Mouse (Mus musculus) hindbrain, embryonic 13.5 days (tissue): ENCODE results near the gene Aknad1. TPM values are rescaled to one million over a fixed set of nuclear protein-coding genes. Genes with fewer than 3 reads are reported as not detected.

Experiments
- ATAC-seq: fragments of 200-750 bp; cut with Nextera tagmentation; 2 replicates; pipeline ENCODE4 v1.8.0; 2017; ENCODE audit warnings: moderate TSS enrichment; ENCODE audit not compliant: low FRiP score
- H3K27ac ChIP-seq: fragments of 300-500 bp; sonication (generic); 2 replicates; pipeline ENCODE4 v1.5.1; 2015; ENCODE audit warnings: inconsistent platforms, mild to moderate bottlenecking, moderate library complexity
- H3K27me3 ChIP-seq: fragments of 300-500 bp; sonication (generic); 2 replicates; pipeline ENCODE4 v1.6.1; 2015; ENCODE audit warnings: mild to moderate bottlenecking, inconsistent platforms
- H3K36me3 ChIP-seq: fragments of 300-500 bp; sonication (generic); 2 replicates; pipeline ENCODE4 v1.6.1; 2015; ENCODE audit warnings: mild to moderate bottlenecking, inconsistent platforms
- H3K4me1 ChIP-seq: fragments of 300-500 bp; sonication (generic); replicated peaks from 2 replicates; pipeline ENCODE4 v1.6.1; 2015; ENCODE audit warnings: inconsistent platforms
- H3K4me2 ChIP-seq: fragments of 300-500 bp; sonication (generic); 2 replicates; pipeline ENCODE4 v1.6.1; 2015; ENCODE audit warnings: inconsistent platforms, mild to moderate bottlenecking, moderate library complexity
- H3K4me3 ChIP-seq: fragments of 300-500 bp; sonication (generic); 2 replicates; pipeline ENCODE4 v1.5.1; 2015; ENCODE audit warnings: mild to moderate bottlenecking, inconsistent platforms
- H3K9ac ChIP-seq: fragments of 300-500 bp; sonication (generic); 2 replicates; pipeline ENCODE4 v1.6.1; 2015; ENCODE audit warnings: mild to moderate bottlenecking, inconsistent platforms
- H3K9me3 ChIP-seq: fragments of 300-500 bp; sonication (generic); 2 replicates; pipeline ENCODE4 v1.6.1; 2016; ENCODE audit warnings: inconsistent platforms
- whole genome bisulfite sequencing: fragments of 180-500 bp; shearing (Covaris S2); methylation state at CpG from one replicate; pipeline ENCODE4 v1.1.7; 2015; 5-methylcytosine and 5-hydroxymethylcytosine counted together
- polyA plus RNA-seq: library from polyadenylated mRNA; unstranded; fragments of >200 nt; fragmentation: Nextera tagmentation; extraction: Ambion mirVana; gene quantifications from 2 replicates; pipeline ENCODE4 v1.2.1, GENCODE M21; 2015

Aknad1 gene
- polyA plus RNA-seq, 1 experiment from 2014 or later: 0.16 TPM

DNA sequence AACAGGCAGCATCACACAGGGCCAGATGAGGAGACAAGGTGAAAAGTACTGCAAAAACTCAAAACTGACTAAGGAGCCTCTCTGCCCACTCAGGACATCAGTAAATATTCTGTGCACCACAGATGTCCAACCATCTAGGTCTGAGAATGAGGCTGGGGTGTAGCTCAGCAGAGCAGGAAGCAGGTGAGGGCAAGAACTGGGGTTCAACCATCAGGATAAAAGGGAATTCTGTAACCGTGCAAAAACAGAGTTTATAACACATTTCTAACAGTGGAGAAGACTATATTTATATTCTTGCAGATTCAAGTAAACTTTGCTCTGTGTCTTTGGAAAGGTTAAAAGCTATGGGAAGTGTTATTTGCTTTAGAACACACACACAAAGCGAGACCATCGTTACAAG is 19.7 kb upstream of the Aknad1 start:
- 91% methylated on average over 3 of the region's 3 CpGs for WGBS
- Histone ChIP-seq H3K4me2 (peak overlapping the region; percentile 19; the same call in 1 of the 2 replicates), H3K36me3 (no peaks in the 10 kb centered on the region), H3K9ac (no peak overlapping the region), H3K4me1 (peaks cover 14% of the 10 kb centered on the region), H3K27ac (no peak overlapping the region), H3K9me3 (no peaks in the 10 kb centered on the region), H3K4me3 (no peak overlapping the region), H3K27me3 (no peaks in the 10 kb centered on the region)
- no peak for ATAC-seq

DNA sequence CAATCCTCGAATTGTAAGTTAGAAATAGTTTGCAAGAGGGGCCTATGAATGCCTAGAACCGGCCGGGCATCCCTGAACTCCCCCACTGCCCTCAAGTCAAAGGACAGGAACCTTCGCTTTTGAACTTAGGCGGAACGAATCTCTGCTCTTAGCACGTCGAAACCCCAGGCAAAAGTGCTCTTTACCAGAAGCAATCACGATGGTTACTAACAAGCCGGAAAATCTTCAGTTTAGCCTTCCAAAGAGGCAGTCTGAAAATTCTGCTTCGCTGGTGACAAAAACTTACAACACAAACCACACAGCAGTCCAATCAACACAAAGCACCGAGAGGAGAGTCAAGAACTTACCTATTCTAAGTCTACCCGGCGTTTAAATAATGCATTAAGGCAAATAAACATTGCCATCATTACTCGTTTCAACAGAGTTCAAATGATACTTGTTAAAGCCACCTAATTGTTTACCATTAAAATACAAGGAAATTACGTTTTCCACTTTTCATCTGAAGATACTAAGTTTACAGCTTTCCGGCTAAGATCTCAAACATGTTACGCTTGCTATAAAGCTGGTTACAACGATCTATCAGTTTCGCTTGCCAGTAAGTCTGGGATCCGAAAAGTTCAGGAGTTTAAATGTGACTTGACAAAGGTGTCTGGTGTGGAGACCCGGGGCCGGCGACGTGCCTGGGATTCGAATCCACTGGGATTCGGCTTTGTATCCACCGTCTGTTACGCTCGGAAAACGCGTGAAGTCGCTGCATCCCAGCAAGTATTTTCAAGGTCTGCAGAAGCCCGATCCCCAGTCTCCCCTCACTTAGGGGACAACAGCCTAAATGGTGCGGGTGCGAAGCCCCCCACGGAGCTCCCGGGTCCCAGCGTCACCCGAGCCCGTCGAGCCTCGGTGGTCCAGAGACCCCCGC is 18.1 kb upstream of the Aknad1 start:
- Histone ChIP-seq H3K9ac (peak overlapping the region; percentile 80), H3K36me3 (no peaks in the 10 kb centered on the region), H3K9me3 (no peaks in the 10 kb centered on the region), H3K4me2 (peak overlapping the region; percentile 62), H3K4me3 (peak overlapping the region; percentile 77), H3K27ac (peak overlapping the region; percentile 92), H3K4me1 (peaks cover 18% of the 10 kb centered on the region), H3K27me3 (no peaks in the 10 kb centered on the region)
- ATAC-seq: no peak
- under 1% methylated on average over 44 of the region's 44 CpGs for WGBS

GRCm38 (mm10) chr3:108722036-108722872 is 17.2 kb upstream of the Aknad1 start, which contains the start of gene Gpsm2:
Gene Gpsm2 (minus strand): TSS chr3:108722309.
- Histone ChIP-seq H3K27me3 (no peaks in the 10 kb centered on the region), H3K4me2 (peak within 1 kb of the TSS; percentile 62), H3K9ac (peak within 1 kb of the TSS; percentile 80), H3K4me3 (peak within 1 kb of the TSS; percentile 77), H3K36me3 (no peaks in the 10 kb centered on the region), H3K9me3 (no peaks in the 10 kb centered on the region), H3K4me1 (peaks cover 18% of the 10 kb centered on the region), H3K27ac (peak within 1 kb of the TSS; percentile 92)
- peak; percentile 98 for ATAC-seq
- 2% methylated on average over 53 of the region's 53 CpGs for WGBS

DNA sequence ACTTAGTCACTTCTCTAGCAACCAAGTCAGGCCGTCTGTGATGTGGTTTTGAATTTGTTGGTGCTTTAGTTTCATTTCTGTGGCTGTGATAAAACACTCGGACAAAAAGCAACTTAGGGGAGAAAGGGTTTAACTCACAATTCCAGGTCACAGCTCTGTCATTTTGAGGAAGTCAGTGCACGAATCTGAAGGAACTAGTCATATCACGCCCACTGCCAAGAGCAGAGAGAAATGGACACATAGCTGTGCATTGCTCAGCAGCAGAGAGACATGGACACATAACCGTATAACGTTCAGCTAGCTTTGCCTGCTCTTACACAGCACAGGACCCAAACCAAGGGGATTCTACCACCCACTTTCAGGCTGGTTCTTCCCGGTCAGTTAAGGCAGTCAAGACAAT is 13.0 kb upstream of the Aknad1 start:
- Histone ChIP-seq H3K4me3 (no peak overlapping the region), H3K36me3 (no peaks in the 10 kb centered on the region), H3K27ac (no peak overlapping the region), H3K4me2 (no peak overlapping the region), H3K9me3 (no peaks in the 10 kb centered on the region), H3K9ac (no peak overlapping the region), H3K4me1 (peaks cover 7% of the 10 kb centered on the region), H3K27me3 (no peaks in the 10 kb centered on the region)
- WGBS: 91% methylated on average over 7 of the region's 7 CpGs
- no peak for ATAC-seq

- Histone ChIP-seq H3K27ac (no peak overlapping the region), H3K27me3 (no peaks in the 10 kb centered on the region), H3K4me3 (no peak overlapping the region), H3K9me3 (no peaks in the 10 kb centered on the region), H3K9ac (no peak overlapping the region), H3K4me1 (peaks cover 7% of the 10 kb centered on the region; the same call in 1 of the 2 replicates), H3K36me3 (no peaks in the 10 kb centered on the region), H3K4me2 (no peak overlapping the region)
- no peak for ATAC-seq
Observed at GRCm38 (mm10) chr3:108727344-108727743, 12.1 kb upstream of the Aknad1 start.

DNA sequence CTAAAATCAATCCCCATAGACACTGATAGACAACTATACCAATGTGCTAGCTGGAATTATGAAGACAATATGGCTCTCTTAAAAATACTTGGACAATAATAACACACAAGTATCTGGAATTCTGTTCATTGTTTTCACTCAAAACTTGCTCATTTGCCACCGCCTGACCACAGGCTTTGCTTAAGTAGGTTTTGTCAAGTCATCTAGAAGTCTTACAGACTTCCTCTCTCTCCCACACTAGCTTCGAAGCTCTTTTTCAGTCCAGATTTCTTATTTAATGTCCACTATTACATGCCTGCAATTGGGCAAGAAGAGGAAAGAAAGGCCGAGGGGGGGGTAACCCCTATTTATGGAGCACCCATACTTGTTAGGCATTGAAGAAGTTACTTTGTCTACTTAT is 11.7 kb upstream of the Aknad1 start:
- WGBS: 97% methylated on average over 3 of the region's 3 CpGs
- Histone ChIP-seq H3K4me2 (no peak overlapping the region), H3K9ac (no peak overlapping the region), H3K4me3 (no peak overlapping the region), H3K4me1 (peaks cover 3% of the 10 kb centered on the region; the same call in 1 of the 2 replicates), H3K36me3 (no peaks in the 10 kb centered on the region), H3K9me3 (no peaks in the 10 kb centered on the region), H3K27ac (no peak overlapping the region), H3K27me3 (no peaks in the 10 kb centered on the region)
- no peak for ATAC-seq

DNA sequence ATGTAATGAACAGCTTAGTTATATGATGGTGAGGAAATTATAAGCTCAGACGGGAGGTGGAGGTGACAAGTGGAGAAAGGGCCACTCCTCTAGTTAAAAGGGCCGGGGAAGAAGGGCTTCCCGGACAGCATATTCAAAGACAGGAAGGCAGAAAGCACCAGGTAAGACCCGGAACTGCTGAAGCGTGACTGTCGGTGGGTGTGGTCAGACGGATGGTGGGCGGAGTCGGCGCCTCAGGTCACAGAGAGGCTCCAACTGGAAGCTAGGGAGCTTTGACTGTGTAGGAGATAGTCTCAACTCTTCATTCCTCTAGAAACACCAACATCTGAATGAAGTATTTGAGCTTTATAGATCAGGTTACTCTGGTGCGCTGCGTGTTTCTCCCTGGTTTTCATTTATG is 9.1 kb upstream of the Aknad1 start:
- H3K9me3 ChIP-seq: no peaks in the 10 kb centered on the region
- no peaks in the 10 kb centered on the region for H3K4me1 ChIP-seq
- no peak overlapping the region for H3K9ac ChIP-seq
- H3K4me2 ChIP-seq: no peak overlapping the region
- 46% methylated on average over 12 of the region's 12 CpGs for WGBS
- H3K36me3 ChIP-seq: no peaks in the 10 kb centered on the region
- H3K27ac ChIP-seq: no peak overlapping the region
- H3K4me3 ChIP-seq: no peak overlapping the region
- no peak for ATAC-seq
- no peaks in the 10 kb centered on the region for H3K27me3 ChIP-seq

- Histone ChIP-seq H3K4me3 (no peak overlapping the region), H3K4me1 (no peaks in the 10 kb centered on the region), H3K9me3 (no peaks in the 10 kb centered on the region), H3K27me3 (no peaks in the 10 kb centered on the region), H3K36me3 (no peaks in the 10 kb centered on the region), H3K27ac (no peak overlapping the region), H3K4me2 (no peak overlapping the region), H3K9ac (no peak overlapping the region)
- ATAC-seq: no peak
- WGBS: 89% methylated on average over 3 of the region's 3 CpGs
Observed at GRCm38 (mm10) chr3:108737761-108738160, 1.7 kb upstream of the Aknad1 start.

DNA sequence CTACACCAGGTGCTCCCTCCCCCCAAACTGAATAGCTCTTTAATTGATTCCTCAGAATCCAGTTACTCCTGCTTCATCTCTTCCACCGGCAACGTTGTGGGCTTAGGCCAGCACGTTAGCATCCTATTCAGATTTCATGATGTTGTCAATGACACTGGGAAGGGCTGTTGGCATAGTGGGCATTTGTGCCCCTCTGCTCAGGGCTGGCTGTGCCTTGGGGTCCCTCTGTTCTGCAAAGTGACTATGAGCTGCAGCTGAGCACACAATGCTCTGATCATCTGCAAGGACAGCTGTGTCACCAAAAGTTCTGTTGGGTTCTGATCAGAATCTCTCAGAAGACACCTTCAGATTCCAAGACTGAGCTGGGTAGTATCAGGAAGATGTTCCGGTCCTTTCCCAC is 4.6 kb downstream of the Aknad1 start:
- 85% methylated on average over 4 of the region's 4 CpGs for WGBS
- Histone ChIP-seq H3K27ac (no peak overlapping the region), H3K36me3 (no peaks in the 10 kb centered on the region), H3K4me2 (no peak overlapping the region), H3K4me1 (no peaks in the 10 kb centered on the region), H3K4me3 (no peak overlapping the region), H3K9ac (no peak overlapping the region), H3K9me3 (no peaks in the 10 kb centered on the region), H3K27me3 (0 out of 2 replicates have a peak, but pooled peaks cover 3% of the 10 kb centered on the region)
- no peak for ATAC-seq

DNA sequence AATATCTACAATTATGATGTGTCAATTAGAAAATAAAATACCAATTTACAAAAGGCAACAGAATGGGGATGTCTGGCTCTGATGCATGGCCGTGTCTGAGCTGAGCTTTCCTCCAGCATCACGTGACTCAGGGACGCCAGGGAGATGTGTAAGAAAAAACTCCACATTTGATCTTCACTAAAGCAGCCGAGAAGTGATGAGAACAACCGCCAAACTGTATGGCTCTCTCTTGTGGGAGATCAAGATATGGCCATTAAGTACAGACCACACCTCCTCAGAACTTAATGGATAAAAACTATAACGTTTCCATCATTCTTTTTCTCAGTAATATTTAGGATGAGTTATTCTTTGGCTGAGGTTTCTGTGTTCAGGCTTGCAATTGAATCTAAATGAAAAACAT is 11.6 kb downstream of the Aknad1 start:
- Histone ChIP-seq H3K4me2 (no peak overlapping the region), H3K4me1 (no peaks in the 10 kb centered on the region), H3K4me3 (no peak overlapping the region), H3K27ac (no peak overlapping the region), H3K36me3 (no peaks in the 10 kb centered on the region), H3K9ac (no peak overlapping the region), H3K27me3 (0 out of 2 replicates have a peak, but pooled peaks cover 3% of the 10 kb centered on the region), H3K9me3 (no peaks in the 10 kb centered on the region)
- ATAC-seq: no peak
- WGBS: 82% methylated on average over 6 of the region's 6 CpGs

GRCm38 (mm10) chr3:108751691-108752090 is 12.2 kb downstream of the Aknad1 start:
- no peak for ATAC-seq
- WGBS: 92% methylated on average over 6 of the region's 6 CpGs
- H3K4me2 ChIP-seq: no peak overlapping the region
- H3K27ac ChIP-seq: no peak overlapping the region
- H3K27me3 ChIP-seq: 0 out of 2 replicates have a peak, but pooled peaks cover 1% of the 10 kb centered on the region
- no peaks in the 10 kb centered on the region for H3K36me3 ChIP-seq
- no peak overlapping the region for H3K9ac ChIP-seq
- H3K4me1 ChIP-seq: no peaks in the 10 kb centered on the region
- H3K9me3 ChIP-seq: no peaks in the 10 kb centered on the region
- no peak overlapping the region for H3K4me3 ChIP-seq

DNA sequence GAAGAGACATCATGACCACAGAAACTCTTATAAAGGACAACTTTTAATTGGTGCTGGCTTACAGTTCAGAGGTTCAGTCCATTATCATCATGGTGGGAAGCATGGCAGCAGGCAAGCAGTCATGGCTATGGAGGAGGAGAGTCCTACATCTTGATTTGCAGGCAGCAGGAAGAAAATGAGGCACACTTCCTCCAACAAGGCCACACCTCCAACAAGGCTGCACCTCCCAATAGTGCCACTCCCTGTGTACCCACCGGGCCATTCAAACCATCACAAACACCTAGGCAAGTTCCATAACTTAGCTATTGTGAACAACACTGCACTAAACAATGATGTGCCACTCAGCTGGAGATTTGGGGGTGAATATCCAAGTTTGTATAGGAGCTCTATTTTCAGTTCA is 15.1 kb downstream of the Aknad1 start:
- Histone ChIP-seq H3K9me3 (no peaks in the 10 kb centered on the region), H3K27me3 (no peaks in the 10 kb centered on the region), H3K4me2 (no peak overlapping the region), H3K9ac (no peak overlapping the region), H3K27ac (no peak overlapping the region), H3K4me1 (no peaks in the 10 kb centered on the region), H3K4me3 (no peak overlapping the region), H3K36me3 (no peaks in the 10 kb centered on the region)
- ATAC-seq: no peak
- 92% methylated on average over 1 of the region's 1 CpGs for WGBS
